Mouse (Mus musculus): ENCODE data around the gene Fastk.

The Fastk gene

DNA sequence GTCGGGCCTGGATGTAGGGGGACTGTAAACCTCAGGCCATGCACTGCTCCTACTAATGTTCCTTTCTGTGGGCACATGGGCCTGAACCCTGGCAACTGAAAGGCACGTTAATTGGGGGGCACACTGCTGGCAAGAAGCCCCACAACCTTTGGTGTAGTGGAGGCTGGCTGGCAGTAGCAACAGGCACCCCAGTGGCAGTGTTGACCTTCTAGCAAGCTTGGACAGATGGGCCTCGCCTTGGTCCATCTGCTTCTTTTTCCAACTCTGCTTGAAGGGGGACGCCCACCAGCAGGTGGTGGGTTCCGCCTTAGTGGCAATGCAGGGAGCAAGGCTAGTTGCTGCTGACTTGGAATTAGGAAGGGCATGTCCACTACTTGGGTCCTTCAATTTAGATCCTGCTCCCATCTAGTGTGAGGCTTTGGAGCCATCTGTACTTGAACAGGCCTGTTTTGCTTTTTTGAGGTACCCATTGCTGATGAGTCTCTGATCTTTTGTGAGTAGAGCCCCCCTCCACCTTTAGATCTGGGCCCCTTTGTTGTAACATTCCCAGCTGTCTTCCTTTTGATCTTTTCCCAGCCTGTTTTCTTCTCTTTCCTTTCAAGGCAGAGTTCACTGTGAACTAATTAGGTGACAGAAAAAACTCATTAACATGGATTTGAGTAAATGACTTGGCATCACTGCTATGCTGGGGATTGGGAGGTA, 8.3 kb upstream of the Fastk start:
- peak; percentile 48 to 73 for DNase-seq (ENCODE audit: low spot score in 2 of 2)

DNA sequence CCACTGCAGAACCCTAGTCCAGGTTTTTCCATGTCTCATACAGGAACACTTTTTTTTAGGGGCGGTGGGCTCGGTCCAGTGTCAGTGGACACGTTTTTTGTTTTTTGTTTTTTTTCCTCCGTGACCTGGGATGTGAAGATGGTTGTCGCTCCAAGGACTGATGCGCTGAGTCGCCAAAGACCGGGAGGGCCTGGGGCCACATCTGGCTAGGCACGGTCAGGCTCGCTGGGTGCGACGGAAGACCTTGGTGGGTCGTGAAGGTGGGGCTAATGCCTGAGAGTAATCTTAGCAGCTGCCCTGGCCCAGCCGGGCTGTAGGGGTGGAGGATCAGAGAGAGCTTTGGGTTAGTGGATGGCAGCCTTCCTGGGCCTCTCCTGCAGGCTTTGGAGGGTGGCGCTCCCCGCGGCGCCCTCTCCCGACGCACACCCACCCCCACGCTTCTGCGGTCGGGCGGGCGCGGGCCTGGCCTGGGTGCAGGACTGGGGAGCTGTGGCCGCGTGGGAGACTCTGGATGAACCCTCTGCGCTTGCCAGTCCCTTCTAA, 7.7 kb upstream of the Fastk start:
- DNase-seq (ENCODE audit: low spot score in 2 of 2): peak in 1 of 2 experiments; percentile 55

DNA sequence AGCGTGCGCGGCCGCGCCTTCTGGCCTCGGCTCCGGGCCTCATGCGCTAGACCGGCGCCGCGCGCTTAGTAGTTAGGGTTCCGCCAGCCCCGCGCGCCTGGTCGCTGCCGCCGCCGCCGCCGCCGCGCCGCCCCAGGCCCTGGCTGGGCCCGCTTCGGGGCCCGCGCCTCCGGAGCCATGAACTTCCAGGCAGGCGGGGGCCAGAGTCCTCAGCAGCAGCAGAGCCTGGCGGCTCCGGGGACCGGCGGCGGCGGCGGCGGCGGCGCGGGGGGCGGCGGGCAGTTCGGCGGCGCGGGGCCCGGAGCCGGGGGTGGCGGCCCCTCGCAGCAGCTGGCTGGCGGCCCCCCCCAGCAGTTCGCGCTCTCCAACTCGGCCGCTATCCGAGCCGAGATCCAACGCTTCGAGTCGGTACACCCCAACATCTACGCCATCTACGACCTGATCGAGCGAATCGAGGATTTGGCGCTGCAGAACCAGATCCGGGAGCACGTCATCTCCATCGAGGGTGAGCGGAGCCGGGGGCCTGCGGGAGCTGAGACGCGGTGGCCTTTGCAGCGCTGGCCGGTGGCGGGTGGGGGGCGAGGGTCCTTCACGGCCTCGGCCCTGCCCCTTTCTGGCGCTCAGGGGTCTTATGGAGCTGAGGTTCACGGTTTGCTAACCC, 7.1 kb upstream of the Fastk start, which contains the start of gene Agap3:
Gene Agap3, plus strand, starts transcription at position 148 of the 661 bp plus-strand sequence.
- DNase-seq (ENCODE audit: low spot score in 2 of 2): peak; percentile 67 to 71

DNA sequence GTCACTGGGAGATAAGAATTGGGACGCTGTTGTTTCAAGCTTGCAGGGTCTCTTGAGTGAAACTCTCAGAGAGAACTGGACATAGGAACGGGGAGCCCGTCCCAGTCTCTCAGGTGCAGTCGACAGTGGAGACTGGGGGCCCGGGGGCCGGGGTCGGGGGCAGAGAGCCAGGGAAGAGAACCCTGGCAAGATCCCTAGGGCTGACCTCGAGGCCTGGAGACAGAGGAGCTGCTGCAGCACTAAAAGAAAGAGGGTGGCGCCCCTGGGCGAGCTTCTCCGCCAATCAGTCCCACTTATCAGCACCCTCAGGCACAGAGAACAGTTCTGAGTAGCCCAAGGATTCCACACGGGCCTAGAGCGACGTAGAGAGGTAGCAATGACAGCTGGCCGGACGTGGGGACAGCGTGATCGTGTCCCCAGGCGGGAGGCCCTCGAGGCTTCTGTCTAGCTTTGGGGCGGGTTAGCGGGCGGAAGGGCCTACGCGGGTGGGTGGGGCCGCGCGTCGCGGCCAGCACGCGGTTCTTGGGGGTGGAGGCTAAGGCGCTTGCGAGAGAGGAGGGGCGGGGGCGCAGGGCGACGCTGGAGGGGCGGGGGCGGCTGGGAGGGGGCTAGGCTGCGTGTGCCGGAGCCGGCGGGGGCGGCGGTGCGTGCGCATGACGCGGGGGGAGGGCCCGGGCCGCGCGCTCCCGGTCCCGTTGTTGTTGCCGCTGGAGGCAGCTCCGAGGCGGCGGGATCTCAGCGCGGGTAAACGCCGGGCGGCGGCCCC, 6.4 kb upstream of the Fastk start:
- peak; percentile 93 to 95 for DNase-seq (ENCODE audit: low spot score in 2 of 2)

DNA sequence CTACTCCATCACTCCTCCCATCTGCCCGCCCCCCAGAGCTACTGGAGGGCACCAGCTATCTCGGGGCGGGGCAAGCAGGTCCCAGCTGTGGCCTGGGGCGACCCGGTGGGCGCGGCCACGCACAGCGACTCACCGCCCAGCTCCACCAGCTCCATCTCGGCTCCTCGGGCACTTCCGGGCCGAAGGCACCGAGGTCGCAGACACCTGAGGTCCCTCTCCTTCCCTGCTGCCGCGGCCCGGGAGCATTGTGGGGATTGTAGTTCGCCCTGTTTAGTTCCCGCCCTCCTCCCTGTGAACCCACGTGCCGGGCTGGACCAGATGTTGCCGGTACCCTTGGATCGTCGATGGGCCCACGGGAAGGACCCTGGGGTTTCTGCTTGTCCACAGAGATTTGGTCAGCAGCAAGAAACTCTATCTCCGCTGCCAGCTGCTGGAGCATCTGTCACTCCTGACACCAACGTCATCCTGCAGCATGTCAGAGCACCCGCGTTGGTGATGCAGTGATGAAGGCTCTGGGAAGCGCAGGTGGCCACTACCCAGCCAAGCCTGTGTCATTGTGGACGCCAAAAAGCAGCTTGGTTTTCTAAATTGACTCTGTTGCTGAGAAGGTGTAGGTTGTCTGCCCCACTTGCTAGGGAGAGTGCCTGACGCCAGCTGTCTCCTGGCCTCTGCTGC, 2.7 kb upstream of the Fastk start, which contains the start of gene Tmub1:
Gene Tmub1, minus strand, starts transcription at position 231 of the 675 bp plus-strand sequence.
- peak; percentile 88 to 92 for DNase-seq (ENCODE audit: low spot score in 2 of 2)

DNA sequence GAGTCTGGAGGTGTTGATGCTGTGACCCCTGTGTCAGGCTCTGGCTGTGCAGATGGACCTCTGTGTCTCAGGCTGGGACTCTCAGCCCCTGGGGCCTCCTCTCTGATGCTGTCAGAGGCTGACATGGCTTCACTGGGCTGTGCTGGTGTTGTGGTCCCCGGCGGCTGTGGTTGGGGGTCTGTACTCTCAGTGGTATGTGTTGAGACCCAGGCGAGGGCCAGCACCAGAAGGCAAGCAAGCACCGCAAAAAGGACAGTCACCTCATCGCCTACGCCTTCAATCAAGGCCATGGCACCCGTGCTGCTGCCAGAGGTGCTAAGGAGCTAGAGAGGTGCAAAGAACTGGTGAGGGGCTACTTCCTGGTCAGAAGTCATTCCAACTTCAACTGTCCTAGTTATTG, 1.5 kb upstream of the Fastk start:
- DNase-seq (ENCODE audit: low spot score in 2 of 2): no peak

DNA sequence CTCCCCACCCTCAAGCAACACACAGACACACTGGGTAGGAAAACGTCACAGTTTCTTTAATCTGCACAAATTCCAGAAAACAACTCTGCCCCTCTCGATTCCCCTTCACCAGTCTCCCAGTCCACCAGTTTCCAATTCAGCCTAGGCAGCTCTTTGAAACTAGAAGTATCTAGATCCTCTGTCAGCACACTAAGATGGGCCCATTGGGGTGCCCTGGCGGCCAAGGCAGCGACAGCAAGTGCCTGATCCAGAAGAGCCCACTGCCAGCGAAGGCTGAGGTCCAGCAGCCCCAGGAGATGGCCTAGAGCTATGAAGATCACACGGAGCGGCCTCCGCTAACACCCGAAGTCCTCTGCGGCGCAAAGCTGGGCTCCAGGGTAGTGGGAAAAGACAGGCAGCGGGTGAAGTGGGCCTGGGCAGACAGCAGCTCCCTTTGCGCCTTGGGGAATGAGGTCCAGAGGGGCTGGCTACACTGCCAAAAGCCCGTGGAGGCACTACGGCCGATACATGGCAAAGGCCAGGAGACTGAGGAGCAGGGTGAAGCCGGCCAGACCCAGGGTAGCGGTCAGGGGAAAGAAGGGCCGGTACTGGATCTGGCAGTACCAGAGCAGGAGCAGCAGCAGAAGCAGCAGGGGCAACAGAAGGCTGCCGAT, 467 bp upstream of the Fastk start:
- peak; percentile 48 to 61 for DNase-seq (ENCODE audit: low spot score in 2 of 2)

DNA sequence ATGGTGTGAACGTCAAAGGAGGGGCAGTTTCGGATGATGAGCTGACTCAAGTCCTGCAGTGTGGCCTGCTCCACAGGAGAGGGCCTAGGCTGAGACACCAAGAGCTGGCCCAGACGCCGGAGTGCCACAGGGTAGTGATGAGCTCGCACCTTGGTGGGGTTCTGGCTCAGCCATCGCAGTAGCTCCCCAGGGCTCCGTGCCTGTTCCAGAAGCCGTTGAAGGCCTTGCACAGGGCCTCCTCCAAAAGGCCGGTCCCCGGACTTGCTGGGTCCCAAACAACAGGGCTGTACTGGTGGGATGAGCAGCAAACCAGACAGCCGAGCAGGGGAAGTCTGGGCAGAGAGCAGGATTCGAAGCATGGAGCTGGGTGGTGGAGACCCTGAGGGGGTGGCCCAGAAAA, 1.2 kb downstream of the Fastk start:
- peak in 1 of 2 experiments; percentile 46 for DNase-seq (ENCODE audit: low spot score in 2 of 2)

DNA sequence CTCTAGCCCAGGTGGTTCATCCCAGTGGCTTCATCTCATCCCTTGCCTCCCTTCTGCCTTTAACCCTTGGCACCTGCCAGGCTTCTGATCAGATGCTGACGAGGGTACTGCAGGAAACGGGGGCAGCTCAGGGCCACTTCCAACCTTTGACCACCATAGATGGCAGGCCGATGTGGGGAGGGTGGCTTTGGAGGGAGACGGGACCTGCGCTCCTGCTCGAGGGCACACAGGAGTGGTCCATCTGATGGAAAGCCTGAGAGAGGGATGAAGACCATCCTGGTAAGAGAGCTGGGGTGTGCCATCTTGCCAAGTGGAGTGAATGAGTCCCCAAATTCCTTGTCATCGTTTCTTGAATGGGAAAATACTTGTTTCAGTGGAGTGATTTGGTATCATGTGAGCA, 1.9 kb downstream of the Fastk start:
- no peak for DNase-seq (ENCODE audit: low spot score in 2 of 2)

DNA sequence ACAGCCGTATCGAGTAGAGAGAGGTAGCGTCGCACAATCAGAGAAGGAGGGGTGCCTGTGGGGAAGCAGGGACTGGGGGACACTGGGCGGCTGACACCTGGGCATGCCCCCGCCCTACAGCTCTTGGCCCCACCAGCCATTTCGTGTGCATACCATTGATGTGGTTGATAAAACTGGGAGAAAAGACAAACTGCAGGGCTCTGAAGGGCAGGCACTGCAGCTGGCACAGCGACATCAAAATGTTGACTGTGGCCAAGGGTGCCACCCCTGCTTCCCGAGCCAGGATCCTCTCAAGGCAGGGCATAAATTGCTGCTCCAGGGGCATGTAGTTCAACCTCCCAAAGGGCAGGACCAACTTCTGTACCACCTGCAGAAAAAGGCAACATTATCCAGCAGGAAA, 3.1 kb downstream of the Fastk start:
- DNase-seq (ENCODE audit: low spot score in 2 of 2): no peak

DNA sequence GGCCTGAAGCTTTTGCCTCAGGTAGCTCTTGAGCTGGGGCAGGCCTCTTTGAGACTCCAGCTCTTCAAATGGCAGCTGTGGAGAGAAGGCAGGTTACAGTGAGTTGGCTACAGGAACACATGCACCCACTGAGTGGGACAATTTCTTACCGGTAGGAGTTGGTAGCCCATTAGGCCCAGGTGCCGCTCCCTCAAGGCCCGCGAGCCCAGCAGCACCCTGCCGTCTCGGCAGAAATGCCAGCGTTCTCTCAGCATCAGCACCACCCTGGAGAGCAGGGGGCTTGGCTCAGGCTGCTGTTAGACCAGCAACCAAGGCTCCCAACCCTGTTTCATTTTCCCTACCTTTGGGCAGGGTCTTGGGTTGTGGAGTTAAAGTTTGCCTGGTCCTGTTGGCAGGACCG, 3.9 kb downstream of the Fastk start:
- no peak for DNase-seq (ENCODE audit: low spot score in 2 of 2)

DNA sequence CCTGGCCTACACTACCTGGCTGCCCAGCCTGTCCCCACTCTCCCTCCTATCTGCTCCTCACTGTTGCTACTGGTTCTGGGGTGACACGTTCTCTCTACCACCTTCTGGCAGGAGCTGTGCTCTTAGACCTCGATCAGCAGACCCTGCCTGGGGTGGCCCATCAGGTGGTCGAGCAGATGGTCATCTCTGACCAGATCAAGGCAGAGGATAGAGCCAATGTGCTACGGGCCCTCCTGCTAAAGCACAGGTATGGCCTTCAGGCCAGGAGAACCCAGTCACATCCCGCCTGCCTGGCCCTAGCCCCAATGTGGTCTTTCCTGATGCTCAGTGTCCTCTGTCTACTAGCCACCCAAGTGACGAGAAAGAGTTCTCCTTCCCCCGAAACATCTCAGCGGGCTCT, 11.1 kb downstream of the Fastk start:
- no peak for DNase-seq (ENCODE audit: low spot score in 2 of 2)

DNA sequence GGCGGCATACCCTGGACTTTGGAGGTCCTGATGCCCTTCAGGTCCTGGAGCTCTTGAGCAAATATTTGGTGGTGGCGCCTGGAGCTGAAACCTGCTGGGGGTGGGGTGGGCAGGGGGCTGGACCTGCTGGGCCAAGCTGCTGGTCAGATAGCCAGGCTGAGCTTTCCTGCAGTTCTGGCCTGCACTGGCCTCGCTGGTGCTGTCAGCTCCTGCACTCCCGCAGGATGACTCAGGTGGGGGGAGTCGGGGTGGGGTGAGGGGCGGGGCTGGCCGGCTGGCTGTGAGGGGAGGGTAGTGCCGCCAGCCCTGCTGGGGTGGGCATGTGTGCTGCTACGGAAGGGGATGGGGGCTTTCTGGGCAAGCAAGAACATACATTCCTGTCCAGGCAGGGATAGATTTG, 16.5 kb downstream of the Fastk start:
- DNase-seq (ENCODE audit: low spot score in 2 of 2): no peak

DNA sequence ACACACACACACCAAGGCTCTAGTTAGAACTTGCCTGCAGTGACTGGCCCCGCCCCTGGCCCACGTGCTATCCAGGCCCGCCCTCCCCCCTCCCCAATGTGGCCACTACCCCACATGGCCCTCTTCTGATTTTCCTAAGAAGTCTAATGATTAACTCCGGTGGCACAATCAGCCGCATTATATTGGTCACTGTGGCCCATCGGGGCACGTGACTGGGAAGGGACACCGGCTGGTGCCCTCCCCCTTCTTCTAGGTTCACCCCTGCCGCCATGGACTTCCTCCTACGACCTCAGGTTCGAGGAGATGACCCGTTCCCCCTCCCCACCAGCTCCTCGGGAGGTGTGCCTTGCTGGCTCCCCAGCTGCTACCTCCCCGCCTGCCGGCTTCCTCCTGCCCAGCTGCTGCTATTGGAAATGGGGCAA, 17.1 kb downstream of the Fastk start:
- no peak for DNase-seq (ENCODE audit: low spot score in 2 of 2)

DNA sequence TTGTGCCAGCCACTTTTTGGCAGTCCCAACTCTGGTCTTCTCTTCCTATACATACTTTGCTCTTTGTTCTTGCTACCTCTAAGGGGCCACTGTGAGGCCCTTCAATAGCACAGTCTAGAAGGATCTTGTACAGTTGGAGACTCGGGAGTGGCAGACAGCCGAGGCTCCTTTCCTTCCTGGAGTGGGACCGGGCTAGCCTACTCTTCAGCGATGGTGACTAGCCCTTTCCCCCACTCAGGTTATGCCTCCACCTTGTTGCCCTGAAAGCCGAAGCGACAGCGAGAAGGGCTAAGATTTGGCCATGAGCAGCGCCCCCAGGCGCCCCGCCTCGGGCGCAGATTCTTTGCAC, 17.8 kb downstream of the Fastk start:
- no peak for DNase-seq (ENCODE audit: low spot score in 2 of 2)

DNA sequence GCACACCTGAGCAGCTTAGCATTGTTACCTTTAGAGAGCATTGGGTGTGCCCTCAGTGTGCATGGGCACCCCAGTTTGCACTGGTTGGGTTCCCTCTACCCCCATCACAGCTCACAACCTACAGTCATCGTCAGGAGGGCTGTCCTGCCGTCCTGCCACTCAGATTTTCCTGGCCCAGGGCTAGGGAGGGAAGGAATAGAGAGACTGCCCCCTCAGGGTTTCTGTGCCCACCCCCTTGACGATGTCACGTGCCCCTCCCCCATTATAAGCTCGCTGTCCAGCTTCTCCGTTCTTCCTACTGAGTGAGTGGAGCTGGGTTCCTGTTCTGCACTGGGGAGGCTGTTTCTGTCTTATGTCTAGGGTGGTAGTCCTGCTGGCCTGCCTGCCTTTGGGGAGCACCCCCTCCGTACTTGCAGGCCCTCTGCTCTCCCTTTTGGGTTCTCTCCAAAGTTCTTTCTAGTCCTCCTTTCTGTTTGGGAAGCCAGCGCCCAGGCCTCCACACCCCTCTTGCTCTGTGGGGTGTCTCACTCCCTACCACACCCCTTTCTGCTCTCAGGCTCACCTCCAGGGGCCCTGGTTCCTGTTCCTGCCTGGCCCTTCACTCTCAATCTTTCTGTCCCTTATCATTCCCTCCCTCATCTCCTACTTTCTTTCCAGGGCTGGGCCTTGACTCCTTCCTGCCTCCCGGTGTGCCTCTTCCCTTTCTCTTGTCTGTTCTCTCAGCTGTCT, 18.4 kb downstream of the Fastk start:
- DNase-seq (ENCODE audit: low spot score in 2 of 2): no peak

DNA sequence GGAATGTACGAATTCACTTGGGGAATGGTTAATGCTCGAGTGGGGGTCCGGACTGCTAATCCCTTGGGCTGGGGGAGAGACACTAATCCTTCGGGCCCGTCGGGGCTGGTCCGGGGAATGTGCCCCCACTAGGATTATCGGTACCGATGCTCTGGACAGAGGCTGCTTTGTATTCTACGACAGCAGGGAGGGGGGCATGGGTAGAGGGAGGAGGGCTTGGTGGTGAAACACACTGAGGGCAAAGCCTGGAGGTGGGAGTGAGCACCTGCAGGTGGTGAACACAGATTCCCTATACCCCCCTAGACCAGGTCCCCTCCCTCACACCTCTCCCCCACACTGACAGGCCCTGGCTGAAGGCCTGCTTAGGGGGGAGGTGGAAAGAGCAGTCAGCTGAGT, 19.1 kb downstream of the Fastk start:
- no peak for DNase-seq (ENCODE audit: low spot score in 2 of 2)

DNA sequence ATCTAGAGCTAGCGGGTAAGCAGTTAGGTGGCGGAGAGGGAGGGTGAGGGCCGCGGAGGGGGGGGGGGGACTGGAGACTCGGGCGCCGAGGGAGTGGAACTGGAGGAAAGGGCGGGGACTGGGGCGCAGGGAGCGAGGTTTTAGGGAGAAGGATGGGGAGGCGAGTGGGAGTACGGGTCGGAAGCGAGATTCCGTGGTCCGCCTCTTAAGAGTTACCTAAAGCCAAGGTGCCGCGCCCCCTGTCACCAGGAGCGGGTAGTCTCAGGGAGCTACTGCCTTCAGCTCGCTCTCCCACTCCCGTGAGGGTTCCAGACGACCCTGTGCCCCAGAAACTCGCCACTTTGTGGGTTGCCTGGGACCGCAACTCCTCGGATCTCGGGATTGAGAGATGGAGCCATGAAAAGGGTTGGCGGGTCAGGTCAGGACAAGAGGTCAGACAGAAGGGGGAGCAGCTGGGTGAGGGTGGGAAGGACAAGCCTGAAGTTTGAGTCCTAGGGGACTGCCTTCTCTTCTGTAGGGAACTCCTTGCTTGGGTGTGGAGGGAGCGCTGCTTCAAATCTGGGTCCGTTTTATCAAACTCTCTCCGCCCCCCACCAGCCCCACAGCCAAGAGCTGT, 19.6 kb downstream of the Fastk start:
- peak in 1 of 2 experiments; percentile 55 for DNase-seq (ENCODE audit: low spot score in 2 of 2)

DNA sequence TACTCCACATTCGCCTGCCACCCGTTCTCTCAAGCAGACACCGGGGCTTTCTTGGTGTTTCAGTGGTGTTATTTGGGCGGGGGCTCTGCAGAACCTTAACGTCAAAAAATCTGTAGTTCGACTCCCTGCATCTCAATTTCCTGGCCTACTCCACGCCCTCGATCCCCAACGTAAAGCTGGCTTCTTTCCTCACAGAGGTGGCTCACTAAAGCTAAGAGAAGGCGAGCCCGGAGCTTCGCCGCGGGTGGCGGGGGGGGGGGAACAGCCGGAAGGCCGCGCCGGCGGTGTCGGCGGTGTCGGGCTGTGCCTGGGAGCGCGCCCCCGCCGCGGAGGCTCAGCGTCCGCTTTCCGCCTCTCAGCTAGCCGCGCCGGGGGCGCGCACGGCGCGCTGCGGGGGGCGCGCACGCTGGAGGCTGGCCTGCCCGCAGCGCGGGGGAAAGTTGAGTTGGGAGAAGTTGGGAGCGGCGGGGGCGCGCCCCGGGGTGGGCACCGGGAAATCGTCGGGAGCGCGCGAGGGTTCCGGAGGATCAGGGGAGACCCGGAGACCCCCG, 20.2 kb downstream of the Fastk start:
- DNase-seq (ENCODE audit: low spot score in 2 of 2): peak; percentile 85

Measured in right cerebral cortex, postnatal 10 days (tissue).